Mouse (Mus musculus) neural tube, embryonic 15.5 days (tissue): ENCODE measurements around the gene Cdc14b. TPM values are rescaled to one million over a fixed set of nuclear protein-coding genes. Genes with fewer than 3 reads are reported as not detected.

Experiments used
- polyA plus RNA-seq: library from polyadenylated mRNA; unstranded; fragments of >200 nt; fragmentation: Nextera tagmentation; extraction: Ambion mirVana; gene quantifications from 2 replicates; pipeline ENCODE4 v1.2.1, GENCODE M21; 2015

Gene Cdc14b
- polyA plus RNA-seq, 1 experiment from 2014 or later = 2.8 TPM

Other genes starting within 250 kb of the Cdc14b start
- gene Hsd17b3, start 186.1 kb downstream of the Cdc14b start, polyA plus RNA-seq = not detected in 2 replicates
- gene Slc35d2, start 145.9 kb downstream of the Cdc14b start, polyA plus RNA-seq = 1.6 and 2.7 TPM in 2 replicates
- 5.0 and 6.3 TPM in 2 replicates for gene Zfp367, start 122.1 kb downstream of the Cdc14b start, polyA plus RNA-seq
- 52.5 and 55.9 TPM in 2 replicates for gene Habp4, start 113.5 kb downstream of the Cdc14b start, polyA plus RNA-seq
- 17.4 and 24.5 TPM in 2 replicates for gene Aaed1, start 37.4 kb upstream of the Cdc14b start, polyA plus RNA-seq
- gene Ctsl, start 95.6 kb upstream of the Cdc14b start, polyA plus RNA-seq = 168 and 392 TPM in 2 replicates
- gene Cdk20, start 157.0 kb upstream of the Cdc14b start, polyA plus RNA-seq = 23.5 and 32.1 TPM in 2 replicates
- gene Fam240b, start 222.5 kb upstream of the Cdc14b start, polyA plus RNA-seq = 0.33 and 0.46 TPM in 2 replicates